Mouse (Mus musculus) retina, adult 2 months (tissue): ENCODE data around the gene Krt4.
A peak's percentile ranks its signal among the peaks of the same experiment; 100 is the strongest.

Source experiments
- DNase-seq: peaks from one replicate; pipeline ENCODE4 v3.0.0-alpha.2; 2012; ENCODE audit warnings: low read depth, low spot score

Gene Krt4

DNA sequence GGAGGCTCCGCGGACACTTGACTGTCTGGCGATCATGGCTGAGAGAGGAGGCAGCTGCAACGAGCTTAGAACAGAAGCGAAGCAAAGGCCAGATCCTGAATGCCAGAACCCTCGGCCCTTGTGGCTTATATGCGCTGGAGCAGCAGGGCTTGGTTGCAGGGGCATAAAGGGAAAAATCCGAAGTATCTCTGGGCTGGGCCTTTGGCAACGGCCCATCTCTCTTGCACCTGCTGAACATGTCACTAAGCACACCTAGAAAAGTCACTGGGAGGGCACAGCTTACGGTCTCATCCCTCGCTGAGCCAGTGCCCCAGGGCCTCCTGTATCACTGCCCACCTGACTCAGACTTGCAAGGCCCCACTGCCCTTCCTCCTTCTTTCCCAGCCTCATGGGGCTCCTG, at the start of gene Krt4:
TSS of gene Krt4 (minus strand) at position 101 of the 400 bp plus-strand sequence.
- no peak for DNase-seq

DNA sequence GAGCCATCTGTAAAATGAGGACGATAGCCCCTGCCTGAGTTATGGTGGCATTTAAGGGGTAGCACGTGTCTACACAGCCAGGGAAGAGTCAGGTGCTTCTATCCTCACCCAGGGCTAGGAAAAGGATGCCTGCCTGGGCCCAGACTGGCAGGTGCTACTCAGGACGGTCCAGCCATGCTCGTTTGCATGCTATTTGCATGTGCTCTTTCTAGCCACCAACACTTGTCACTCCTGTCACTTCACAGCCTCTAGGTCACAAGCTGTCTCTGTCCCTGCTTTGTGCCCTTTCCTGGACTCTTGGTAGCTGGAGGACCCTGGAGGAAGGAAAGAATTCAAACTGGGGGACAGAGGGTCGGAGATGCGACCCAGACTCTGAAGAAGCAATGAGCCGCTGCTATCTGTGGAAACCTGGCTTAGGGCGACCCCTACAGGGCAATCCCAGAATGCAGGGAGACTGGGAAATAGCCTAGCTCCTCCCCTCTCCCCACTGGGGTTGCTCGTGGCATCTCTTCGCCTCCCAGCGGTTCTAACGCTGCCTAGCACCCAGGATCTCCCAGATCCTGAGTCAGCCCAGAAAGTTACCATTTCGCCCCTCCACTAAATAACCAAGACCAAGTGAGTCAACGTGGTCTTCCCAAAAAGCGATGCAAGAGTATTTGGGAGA, 49.0 kb upstream of the Krt4 start:
- peak; percentile 76 for DNase-seq

DNA sequence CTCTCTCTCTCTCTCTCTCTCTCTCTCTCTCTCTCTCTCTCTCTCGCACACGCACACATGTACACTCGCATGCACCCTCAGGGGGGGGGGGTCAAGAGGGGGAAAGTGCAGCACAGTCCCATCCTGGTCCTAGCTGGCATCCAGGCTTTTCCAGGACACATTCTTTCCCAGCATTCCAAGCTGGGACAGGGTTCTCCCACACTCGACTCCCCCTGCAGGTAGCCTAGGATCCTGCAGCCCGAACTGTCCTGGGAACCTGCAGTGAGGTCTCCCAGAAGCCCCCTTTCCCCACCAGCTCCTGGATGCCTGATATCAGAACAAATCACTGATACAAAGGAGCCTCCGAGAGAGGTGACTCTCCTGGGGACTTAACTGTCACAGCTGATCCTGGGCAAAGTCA, 46.0 kb upstream of the Krt4 start:
- no peak for DNase-seq

DNA sequence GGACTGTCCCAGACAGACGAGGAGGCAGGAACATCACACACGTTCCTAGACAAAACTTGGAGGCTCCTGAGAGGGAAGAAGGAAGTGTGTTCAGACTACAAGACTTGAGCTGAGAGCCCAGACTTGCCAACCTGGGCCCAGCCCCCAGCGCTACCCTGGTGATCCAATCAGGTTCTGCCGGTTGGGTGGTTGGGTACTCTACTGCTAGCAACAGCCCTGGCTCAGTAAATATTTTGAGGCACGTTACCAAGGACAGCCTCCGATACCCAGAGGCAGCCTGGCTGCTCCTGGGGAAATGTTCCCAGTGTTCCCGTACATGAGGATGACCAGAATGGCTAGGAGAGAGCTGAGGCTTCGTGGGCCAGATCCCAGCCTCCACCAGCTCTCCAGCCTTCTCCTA, 42.3 kb upstream of the Krt4 start:
- no peak for DNase-seq

DNA sequence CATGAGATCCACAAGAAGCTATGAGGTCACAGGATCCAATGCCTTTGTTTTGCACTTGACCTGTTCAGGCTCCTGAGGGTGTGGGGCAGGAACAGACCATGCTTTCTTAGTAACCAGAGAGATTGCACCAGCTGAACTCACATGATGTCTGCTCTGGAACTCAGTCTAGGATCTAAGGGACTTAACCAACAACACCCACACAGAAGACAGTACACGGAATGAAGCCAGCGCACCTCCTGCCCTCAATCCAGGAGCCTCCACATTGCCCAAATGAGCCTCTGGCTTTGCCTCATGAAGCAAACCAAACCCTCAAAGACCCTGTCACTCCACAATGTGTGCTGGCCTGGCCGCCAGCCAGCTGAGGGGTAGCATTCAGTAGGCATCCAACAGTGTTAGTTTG, 34.4 kb upstream of the Krt4 start:
- no peak for DNase-seq

DNA sequence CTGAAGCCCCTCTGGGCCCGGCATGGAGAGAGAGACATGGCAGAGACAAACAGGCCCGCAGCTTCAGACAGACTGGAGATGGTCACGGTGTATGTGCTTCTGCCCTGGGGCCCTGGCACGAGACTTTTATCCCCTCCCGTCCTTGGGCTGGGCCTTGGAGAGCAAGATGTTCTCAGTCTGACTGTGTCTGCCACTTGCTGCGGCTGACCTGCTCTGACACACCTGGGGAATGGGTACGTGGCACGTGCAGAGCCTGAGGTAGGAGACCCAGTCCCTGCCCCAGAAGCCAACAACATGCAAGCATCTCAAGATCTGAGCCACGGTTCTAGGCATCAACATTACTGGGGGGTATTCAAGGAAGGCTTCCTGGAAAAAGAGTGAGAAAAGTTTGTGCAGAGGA, 29.7 kb upstream of the Krt4 start, which contains the start of gene Krt78:
TSS of gene Krt78 (minus strand) at position 101 of the 400 bp plus-strand sequence.
- DNase-seq: no peak

DNA sequence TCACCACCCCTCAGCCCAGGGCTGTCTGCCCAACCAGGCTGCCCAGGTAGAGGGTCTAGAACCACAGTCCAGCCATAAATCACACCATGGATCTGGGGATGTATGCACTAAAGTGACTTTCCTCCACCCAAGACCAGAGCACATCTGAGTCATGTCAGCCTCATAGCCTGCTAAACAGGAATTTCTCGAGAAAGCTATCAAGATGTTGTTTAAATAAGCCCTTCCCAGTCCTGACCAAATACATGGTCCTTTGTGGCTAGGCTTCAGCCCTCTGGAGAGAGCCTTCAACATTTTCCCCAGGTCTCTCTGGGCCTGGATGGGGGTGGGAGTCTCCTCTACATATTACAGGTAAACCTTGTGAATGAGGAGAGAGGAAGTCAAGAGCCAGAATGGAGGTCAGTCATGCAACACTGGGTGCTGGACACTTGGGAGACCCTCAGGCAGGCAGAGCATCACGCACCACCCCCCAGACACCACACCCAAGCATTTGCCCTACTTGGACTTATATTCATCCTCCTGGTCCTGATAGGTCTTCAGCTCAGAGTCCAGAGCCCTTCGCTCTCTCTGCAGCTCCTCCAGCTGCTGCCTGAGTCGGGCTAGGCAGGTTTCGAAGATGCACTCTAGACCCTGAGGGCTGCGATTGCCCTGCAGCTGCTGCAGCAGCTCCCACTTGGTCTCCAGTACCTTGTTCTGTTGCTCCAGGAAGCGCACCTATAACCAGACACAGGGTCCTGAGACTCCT, 28.4 kb upstream of the Krt4 start:
- DNase-seq: no peak

DNA sequence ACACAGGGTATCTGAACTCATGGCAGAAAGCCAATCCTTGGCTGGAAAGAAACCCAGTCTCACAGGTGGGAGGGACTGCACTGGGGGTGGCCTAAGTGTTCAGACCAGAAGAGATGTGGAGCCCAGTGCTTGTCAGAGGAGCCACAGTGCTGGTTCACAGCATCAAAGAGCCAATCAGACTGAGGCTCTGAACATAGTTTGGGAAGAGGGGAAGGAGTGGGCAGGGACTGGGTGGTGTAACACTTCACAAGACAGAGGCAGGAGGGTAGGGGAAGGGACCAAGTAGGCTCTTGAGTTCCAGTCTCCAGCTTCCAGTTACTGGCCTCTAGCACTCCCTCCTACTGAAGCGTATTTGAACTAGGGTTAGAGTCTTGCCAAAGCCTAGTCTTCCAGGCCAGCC, 20.9 kb upstream of the Krt4 start:
- DNase-seq: no peak

DNA sequence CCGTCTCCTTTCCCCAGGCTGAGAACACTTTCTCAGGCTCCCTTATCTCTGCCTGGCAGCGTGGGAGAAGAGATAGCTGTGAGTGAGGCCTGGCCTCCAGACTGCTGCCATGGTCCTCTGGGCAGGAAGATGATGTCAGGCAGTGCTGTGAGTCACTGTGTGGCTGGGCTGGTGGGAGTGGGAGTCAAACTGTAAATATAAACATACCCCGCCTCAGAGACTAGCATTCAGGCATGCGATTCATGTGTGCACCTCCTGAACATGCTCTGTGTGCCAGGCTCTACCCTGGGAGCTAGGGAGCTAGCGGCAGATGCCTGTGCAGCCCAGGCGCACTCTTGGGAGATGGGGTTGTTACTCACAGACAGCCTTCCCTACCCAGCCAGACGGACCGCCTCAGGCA, 17.4 kb upstream of the Krt4 start:
- DNase-seq: no peak

DNA sequence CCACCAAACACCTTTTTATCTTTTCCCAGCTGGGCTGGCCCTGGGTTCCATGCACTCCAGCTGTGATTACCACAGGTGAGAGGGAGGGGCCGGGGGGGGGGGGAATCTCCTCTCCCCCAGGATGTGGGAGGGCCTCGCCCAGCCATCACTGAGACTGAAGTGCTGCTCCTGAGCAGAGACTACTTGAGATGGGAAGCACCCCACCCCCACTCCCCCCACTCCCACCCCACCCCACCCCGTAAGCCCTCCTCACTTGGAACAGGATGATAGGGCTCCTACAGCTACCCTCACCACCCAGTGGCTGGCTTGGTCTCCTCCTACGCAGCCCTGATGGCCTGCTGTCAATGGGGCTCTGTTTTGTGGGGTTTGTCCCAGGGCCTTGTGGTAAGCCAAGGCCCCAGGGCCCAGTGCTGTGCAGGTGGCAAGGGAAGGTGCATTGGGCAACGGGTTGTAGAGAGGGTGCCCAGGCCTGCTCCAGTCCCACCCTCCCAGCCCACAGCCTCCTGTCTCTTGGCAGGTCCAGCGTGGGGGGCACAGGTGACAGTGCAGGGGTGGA, 15.8 kb upstream of the Krt4 start, which contains the start of gene Krt79:
TSS of gene Krt79 (minus strand) at position 51 of the 556 bp plus-strand sequence.
- no peak for DNase-seq

DNA sequence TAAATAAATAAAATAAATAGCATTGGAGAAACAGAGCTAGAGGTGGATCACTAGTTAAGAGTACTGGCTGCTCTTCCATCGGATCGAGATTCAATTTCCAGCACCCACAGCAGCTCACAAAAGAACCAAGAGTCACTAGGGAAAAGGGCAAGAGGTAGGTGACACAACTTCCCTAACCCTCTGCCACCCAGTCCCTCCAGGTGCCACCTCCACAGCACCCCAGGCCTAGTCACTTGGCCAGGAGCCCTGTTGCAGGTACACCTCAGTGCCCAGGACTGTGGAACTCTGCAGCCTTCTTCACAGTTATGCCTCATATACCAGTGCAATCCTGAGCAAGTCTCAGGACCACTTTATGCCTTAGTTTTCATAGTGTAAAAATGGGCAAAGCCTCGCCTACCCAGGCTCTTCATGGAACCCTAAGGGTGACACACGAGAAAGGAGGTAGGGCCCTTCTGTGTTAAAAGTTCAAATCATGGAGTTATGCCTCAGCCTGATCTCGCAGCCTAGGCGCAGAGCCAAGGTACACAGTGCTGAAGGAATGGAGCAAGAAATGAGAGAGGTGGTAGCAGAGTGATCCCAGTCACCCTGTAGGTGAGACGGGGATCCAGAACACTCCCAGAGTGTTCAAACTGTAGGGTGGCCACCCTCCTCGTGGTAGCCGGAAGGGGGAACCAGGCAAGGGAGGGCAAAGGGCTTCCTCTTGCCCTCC, 14.2 kb upstream of the Krt4 start:
- DNase-seq: no peak

DNA sequence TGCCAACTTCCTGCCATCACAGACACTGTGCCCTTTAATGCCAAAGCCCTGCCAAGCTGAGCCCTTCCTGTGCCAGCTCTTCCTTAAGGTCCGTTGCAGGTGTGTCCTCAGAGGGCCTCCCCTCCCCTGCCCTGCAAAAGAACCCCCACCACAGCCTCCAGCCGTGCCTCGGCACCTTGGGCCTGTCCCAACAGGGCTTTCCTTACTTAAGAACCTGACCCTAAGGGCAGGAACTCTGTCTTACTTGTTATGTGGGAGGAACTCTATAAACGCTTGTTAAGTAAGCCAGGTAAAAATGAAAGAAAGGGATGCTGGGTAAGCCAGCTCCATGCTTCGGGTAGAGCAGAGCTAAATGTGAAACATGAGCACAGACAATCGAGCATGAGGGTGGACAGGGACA, 8.5 kb upstream of the Krt4 start:
- no peak for DNase-seq

DNA sequence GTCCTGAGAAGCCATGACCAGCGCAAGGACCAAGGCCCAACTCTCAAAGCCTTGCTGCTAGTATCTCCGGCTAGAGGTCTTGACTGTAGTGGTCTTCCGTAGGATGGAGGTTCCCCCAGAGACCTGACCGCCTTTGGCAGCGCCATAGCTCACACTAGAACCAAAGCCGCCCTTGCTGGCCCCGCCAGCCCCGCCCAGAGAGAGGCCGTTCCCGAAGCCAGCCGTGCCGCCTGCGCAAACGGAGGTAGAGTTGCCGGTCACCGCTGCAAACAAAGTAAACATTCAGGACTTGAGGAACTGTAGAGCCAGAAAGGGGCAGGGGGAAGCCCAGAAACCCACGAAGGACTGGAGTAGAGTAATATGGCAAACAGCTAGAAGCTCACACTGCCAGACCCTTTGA, 5.1 kb upstream of the Krt4 start:
- no peak for DNase-seq

DNA sequence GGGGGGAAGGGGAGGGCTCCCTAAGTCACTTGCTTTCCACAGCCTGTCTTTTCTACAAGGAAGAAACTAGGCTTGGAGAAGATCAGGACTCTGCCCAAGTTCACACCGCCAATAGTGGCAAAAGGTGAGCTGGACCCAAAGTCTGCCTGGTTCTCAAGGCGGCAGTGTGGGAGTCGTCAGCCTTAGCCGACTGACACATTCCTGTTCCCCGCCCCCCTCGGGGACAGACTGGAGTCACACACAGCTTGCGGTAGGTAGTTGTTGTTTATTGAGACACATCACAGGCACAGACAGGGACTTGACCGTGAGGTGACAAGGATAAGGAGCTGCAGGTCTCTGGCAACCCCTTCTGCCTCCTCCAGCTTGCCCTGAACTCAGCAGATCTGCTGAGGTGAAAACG, 4.6 kb upstream of the Krt4 start:
- DNase-seq: no peak

DNA sequence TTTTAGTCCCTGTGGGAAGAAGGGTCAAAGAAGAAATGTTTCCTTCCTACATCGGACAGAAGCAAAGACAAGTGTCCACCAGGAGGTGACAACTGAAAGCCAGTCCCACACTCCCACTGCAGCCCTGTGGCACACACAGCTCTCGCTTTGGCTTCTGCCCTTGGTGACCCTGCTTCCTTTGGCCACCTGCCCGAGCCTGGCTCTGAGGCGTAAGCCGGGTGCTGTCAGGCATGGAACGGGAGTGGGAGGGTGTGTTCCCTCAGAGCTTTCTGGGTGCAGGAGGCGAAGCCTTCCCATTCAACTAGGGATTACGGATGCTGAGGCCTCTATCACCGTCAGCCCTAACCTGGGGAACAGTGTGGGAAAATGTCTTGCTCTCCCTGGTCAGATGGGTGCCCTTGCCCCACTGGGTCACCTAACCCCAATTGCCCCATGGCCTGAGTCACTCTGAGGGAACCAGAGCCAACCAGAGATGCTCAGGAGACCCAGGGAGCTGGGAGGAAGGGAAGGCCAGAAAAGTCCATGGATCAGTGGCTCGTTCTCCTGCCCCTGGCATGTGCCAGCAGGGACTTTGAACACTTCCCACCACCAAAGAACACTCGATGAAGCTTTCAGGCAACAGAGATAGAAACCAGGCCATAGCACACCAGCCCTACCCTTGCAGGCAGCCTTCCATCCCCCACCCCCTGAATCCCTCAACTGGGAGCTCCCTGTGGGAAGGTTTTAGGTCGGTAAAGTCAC, 3.0 kb upstream of the Krt4 start:
- no peak for DNase-seq

DNA sequence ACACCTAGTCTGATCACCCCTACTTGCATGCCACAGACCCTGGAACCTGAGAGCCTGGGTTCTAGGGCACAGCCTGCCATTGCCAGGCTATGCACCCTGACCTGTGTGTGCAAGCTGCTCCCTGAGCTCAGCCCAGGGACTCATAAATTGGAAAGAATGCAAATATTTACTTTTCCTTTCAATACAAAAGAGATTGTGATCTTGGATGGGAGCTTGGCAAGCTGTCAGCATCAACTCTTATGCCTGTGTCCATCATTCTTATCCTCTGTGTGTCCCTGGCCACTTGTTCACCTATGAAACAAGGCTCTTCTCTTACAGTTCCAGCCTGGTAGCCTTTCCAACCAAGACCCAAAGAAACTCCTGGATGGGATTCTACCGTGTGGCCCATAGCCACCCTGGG, 506 bp upstream of the Krt4 start:
- no peak for DNase-seq

DNA sequence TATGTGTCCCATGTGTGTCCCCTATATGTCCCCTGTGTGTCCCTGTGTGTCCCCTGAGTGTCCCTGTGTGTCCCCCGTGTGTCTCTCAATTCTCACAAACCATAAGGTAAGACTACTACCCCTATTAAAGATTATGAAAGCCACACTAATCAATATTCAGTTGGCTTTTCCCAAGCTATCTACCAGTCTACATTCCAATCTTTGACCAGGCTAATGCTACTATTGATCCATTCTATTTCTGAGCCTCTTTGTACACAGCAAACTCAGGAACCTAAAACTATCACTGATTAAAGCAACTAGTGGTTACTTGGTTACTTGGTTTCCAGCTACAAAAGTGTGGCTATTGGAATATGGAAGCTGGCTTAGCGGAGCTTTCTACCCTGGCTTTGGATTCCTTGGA, 2.2 kb downstream of the Krt4 start:
- no peak for DNase-seq

DNA sequence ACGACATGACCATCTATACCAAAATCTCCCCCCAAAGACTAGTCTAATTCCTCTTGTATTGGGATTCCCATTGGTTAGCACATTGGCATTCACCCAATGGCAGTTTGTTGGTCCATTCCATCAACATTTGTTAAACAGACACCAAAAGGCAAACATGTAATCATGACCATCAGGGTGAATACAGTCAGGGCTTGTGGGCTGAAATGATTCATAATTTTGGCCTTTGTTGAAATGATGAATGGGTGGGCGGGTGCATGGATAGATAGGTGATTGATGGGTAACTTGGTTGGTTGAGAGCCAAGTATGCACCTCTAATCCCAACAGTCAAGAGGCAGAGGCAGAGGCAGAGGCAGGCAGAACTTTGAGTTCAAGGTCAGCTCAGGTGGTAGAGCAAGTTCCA, 8.5 kb downstream of the Krt4 start:
- no peak for DNase-seq

DNA sequence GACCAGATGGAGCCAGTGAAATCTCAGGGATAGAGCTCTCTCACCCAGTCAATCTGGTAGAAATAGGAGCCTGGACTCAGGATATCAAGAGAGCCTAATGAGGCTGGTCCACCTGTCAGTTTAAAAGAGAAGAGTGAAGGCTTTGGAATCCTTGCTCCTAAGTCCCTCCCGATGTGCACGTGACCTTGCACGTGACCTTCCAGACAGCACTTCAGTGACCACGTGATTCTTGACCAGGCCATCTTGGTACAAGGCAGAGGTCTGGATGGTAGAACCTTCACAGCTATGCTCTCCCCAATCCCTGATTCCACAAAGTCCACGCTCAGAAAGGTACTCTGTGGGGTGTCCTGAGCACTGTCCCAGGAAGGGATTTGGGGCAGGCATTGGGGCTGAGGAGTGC, 19.7 kb downstream of the Krt4 start:
- no peak for DNase-seq

DNA sequence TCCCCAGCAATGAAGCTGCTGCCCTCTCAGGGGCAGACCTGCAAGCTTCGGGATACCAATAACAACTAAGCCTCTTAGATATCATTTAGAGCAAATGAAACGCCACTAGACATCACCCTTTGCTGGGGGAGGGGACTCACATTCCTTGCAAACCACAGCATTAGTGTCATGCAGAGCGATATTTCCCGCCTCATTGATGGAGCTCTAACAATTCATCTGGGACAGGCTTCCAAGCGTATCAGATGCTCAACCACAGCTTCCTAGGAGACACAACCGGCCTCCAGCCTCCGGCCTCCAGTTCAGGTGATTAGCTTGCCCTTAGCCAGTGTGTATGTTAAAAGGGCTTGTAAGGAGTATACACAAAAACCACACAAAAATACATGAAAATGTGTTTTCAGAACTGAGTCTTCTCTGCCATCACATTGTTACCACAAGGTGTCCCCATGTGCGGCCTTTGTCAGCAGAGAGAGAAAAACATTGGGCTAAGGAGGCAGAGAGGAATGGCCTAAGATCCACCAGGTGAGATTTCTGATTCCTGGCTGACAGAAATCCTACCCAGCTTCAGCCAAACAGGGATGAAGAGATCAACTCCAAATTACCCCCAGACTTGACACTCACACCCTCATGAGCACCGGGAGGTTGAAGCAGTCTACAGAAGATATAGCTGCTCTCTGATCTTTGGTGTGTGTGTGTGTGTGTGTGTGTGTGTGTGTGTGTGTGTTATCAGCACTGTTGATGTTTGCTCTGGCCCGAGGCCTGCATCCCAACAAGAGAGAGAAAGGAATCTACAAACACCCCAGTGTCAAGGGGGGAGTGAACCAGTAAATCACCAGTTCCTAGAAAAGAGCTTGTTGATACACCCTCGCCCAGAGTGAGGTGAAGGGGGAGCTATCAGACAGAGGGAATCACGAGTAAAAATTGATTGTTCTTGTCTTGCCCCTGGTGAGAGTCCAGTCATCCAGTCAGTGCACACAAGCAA, 22.1 kb downstream of the Krt4 start:
- no peak for DNase-seq

DNA sequence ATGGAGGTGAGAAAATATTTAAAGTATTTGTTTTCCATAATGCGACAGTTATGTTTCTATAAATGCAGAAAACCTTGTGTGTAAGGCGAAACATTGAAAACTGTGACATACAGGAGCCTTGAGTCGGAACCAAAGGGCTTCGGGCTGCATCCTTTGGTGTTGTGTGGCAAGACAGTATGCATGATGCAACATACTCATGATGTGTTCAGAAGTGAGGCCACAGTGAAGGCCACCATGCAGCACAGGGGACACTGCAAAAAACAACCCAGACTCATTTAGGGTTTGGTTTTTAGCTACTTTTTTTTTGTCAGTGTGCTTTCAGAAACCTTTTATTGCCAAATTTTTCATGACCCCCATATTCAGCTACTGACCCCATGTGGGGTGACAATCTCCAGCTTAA, 29.3 kb downstream of the Krt4 start:
- DNase-seq: no peak
